Mouse (Mus musculus) thymus, adult 2 months (tissue): ENCODE data around the gene Abhd16a. TPM values are rescaled to one million over a fixed set of nuclear protein-coding genes. Genes with fewer than 3 reads are reported as not detected.

Experiments
- DNase-seq: peaks from one replicate; pipeline ENCODE4 v3.0.0; 2021
- H3K27ac ChIP-seq: fragments of 200-500 bp; 2 replicates; pipeline ENCODE4 v1.5.1; 2012; ENCODE audit warnings: low read length, control low read depth; ENCODE audit not compliant: control insufficient read depth, insufficient read depth
- H3K27me3 ChIP-seq: fragments of 200-500 bp; 2 replicates; pipeline ENCODE4 v1.6.1; 2012; ENCODE audit warnings: mild to moderate bottlenecking, low read length, moderate library complexity, mixed read lengths; ENCODE audit not compliant: control insufficient read depth, insufficient read depth
- H3K36me3 ChIP-seq: fragments of 200-500 bp; 2 replicates; pipeline ENCODE4 v1.6.1; 2012; ENCODE audit warnings: mild to moderate bottlenecking, low read length, moderate library complexity; ENCODE audit not compliant: control insufficient read depth, insufficient read depth
- H3K4me1 ChIP-seq: fragments of 200-500 bp; replicated peaks from 2 replicates; pipeline ENCODE4 v1.6.1; 2012; ENCODE audit warnings: low read length; ENCODE audit not compliant: control insufficient read depth, insufficient read depth
- H3K4me3 ChIP-seq: fragments of 200-500 bp; 2 replicates; pipeline ENCODE4 v1.5.1; 2012; ENCODE audit warnings: mild to moderate bottlenecking, low read length, control low read depth, moderate library complexity; ENCODE audit not compliant: control insufficient read depth, insufficient read depth
- CTCF ChIP-seq: fragments of 200-500 bp; IDR thresholded peaks from 2 replicates; pipeline ENCODE4 v1.5.1; 2012; ENCODE audit warnings: mild to moderate bottlenecking, control low read depth, low read length, moderate library complexity, borderline replicate concordance; ENCODE audit not compliant: control insufficient read depth, poor library complexity, insufficient read depth; ENCODE audit errors: extremely low read depth
- POLR2A ChIP-seq: fragments of 200-500 bp; IDR thresholded peaks from 2 replicates; pipeline ENCODE4 v1.6.1; 2012; ENCODE audit warnings: mild to moderate bottlenecking, low read length, control low read depth, moderate library complexity; ENCODE audit not compliant: control insufficient read depth, poor library complexity, insufficient read depth; ENCODE audit errors: extremely low read depth
- WGBS: fragments of 180-500 bp; shearing (Covaris S2); methylation state at CpG from one replicate; pipeline ENCODE4 v1.1.7; 2018; 5-methylcytosine and 5-hydroxymethylcytosine counted together
- polyA plus RNA-seq: library from polyadenylated mRNA; depleted of rRNA; stranded (reverse); fragments of >200 nt; gene quantifications from 2 replicates; pipeline ENCODE4 v1.2.3, GENCODE M21; 2012; rRNA removed

Gene Abhd16a
- 191 and 202 TPM in 2 replicates for polyA plus RNA-seq

- DNase-seq: peak; percentile 93
- H3K4me1 ChIP-seq: peaks cover 9% of the 10 kb centered on the region
- TF ChIP-seq CTCF (no peak), POLR2A (peak; percentile 29; the same call in 1 of the 2 replicates)
- no peak within 1 kb of the TSS for H3K27ac ChIP-seq
- WGBS: 2% methylated on average over 58 of the region's 67 CpGs
- peak within 1 kb of the TSS; percentile 69 for H3K4me3 ChIP-seq
- H3K27me3 ChIP-seq: no peaks in the 10 kb centered on the region; the same call in 1 of the 2 replicates
- H3K36me3 ChIP-seq: peaks cover 8% of the 10 kb centered on the region
Observed at GRCm38 (mm10) chr17:35088825-35089644, at the start of gene Abhd16a. TSS of gene Abhd16a (plus strand) at chr17:35089263.

- Histone ChIP-seq H3K4me1 (peaks cover 22% of the 10 kb centered on the region), H3K27ac (no peak overlapping the region), H3K36me3 (no peaks in the 10 kb centered on the region), H3K27me3 (no peaks in the 10 kb centered on the region), H3K4me3 (no peak overlapping the region)
- 93% methylated on average over 4 of the region's 4 CpGs for WGBS
- no peak for TF ChIP-seq POLR2A
- no peak for TF ChIP-seq CTCF
- no peak for DNase-seq
Observed at GRCm38 (mm10) chr17:35043794-35044193, 45.3 kb upstream of the Abhd16a start.

GRCm38 (mm10) chr17:35044904-35045806 lies 43.9 kb upstream of the Abhd16a start:
- no peak for TF ChIP-seq CTCF
- no peak for TF ChIP-seq POLR2A
- WGBS: 77% methylated on average over 7 of the region's 7 CpGs

GRCm38 (mm10) chr17:35045807-35046680 lies 43.0 kb upstream of the Abhd16a start:
- Histone ChIP-seq H3K27ac (peak overlapping the region; percentile 6; the same call in 1 of the 2 replicates), H3K36me3 (no peaks in the 10 kb centered on the region), H3K4me3 (peak overlapping the region; percentile 54), H3K27me3 (no peaks in the 10 kb centered on the region), H3K4me1 (peaks cover 31% of the 10 kb centered on the region)
- no peak for TF ChIP-seq CTCF
- TF ChIP-seq POLR2A: no peak
- 3% methylated on average over 48 of the region's 48 CpGs for WGBS
- no peak for DNase-seq

More at GRCm38 (mm10) chr17:35044904-35045806, 43.9 kb upstream of the Abhd16a start:
- no peak for DNase-seq
- Histone ChIP-seq H3K27ac (no peak overlapping the region), H3K27me3 (no peaks in the 10 kb centered on the region), H3K4me3 (no peak overlapping the region), H3K36me3 (no peaks in the 10 kb centered on the region), H3K4me1 (peaks cover 31% of the 10 kb centered on the region)

- TF ChIP-seq POLR2A (no peak; the same call in none of the 2 replicates), CTCF (no peak)
- Histone ChIP-seq H3K27me3 (no peaks in the 10 kb centered on the region), H3K4me3 (peak within 1 kb of the TSS; percentile 54), H3K36me3 (no peaks in the 10 kb centered on the region), H3K4me1 (peaks cover 32% of the 10 kb centered on the region), H3K27ac (peak within 1 kb of the TSS; percentile 100)
- DNase-seq: peak; percentile 97
- 2% methylated on average over 33 of the region's 33 CpGs for WGBS
Observed at GRCm38 (mm10) chr17:35046681-35047455, 42.2 kb upstream of the Abhd16a start, which contains the start of gene Msh5. TSS of gene Msh5 (minus strand) at chr17:35046745.
